Mouse (Mus musculus) megakaryocyte-erythroid progenitor cell, adult 5-6 weeks (primary cell): ENCODE results near the gene 6430550D23Rik. TPM values are rescaled to one million over a fixed set of nuclear protein-coding genes. Genes with fewer than 3 reads are reported as not detected.

Experiments used
- ATAC-seq: replicated peaks from 2 replicates; pipeline ENCODE4 v1.8.0; 2016; ENCODE audit warnings: mild to moderate bottlenecking, inconsistent platforms; ENCODE audit not compliant: severe bottlenecking, poor library complexity, low FRiP score, low TSS enrichment
- total RNA-seq, 2 experiments: library from RNA; stranded (forward) in 1 of 2; stranded (reverse) in 1 of 2; fragments of 200-1000, 215-1000 nt in 1 of 2; fragments of >200 nt in 1 of 2; fragmentation: Nextera tagmentation in 1 of 2; gene quantifications; 2 replicates each; pipeline ENCODE4 v1.2.3; 2014 to 2017

The 6430550D23Rik gene
- 0.37 and 1.3 TPM in 2 replicates for total RNA-seq (2014; fragmentation: Nextera tagmentation)
- 7.0 TPM in 1 of 2 replicates, not detected in the other for total RNA-seq (2017)

DNA sequence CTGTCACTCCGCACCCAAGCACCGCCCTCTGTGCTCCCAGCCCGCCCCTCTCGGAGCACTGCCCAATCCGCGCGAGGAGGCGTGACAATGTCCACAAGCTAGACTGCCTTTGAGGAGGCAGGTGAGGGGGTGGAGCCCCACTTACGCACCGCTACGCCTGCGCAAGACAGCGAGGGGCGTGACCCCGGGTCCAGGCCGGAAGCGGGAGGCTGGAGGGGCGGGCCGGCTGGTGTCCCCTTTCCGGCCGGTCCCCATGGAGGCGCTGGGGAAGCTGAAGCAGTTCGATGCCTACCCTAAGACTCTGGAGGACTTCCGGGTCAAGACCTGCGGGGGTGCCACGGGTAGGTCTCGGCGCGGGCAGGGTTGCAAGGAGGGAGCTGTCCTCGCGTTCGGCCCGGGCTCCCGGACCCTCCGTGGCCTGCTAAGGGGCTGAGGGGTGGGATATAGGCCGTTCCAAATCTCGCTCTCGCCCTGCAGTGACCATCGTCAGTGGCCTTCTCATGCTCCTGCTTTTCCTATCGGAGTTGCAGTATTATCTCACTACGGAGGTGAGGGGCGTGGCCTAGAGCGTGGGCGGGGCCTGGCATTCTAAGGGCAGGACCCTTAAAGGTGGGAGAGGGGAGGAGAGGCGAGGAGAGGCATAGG is at the start of gene 6430550D23Rik, which contains the start of gene Ergic3:
TSS of gene 6430550D23Rik (minus strand) at position 90 of the 645 bp plus-strand sequence.
TSS of gene Ergic3 (plus strand) at position 158 of the 645 bp plus-strand sequence.
- ATAC-seq: peak; percentile 98

DNA sequence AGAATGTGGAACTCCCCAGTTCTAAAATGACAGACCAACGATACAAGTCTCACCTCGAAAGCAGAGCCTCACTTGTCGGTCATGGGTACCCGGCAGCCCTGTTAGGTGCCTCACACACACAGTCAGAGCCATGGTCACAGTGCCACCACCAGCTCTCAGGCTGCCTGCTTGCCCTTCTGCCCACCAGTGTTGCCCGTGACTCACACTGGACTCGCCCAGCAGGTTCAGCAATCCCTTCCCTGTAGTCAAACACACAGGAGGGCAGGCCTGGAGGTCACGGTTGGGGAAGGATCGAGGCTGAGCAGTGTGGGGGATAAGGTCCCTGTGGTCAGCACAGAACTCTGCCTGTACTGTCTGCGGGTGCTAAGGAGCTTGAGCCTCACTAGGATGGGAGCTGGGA is 45.0 kb upstream of the 6430550D23Rik start, which contains the start of gene Fer1l4:
TSS of gene Fer1l4 (minus strand) at position 132 of the 400 bp plus-strand sequence.
- no peak for ATAC-seq

- ATAC-seq: peak; percentile 60
These were observed 40.2 kb upstream of the 6430550D23Rik start for GRCm38 (mm10) chr2:156047929-156048328.

GRCm38 (mm10) chr2:156042903-156043302 is 35.1 kb upstream of the 6430550D23Rik start:
- no peak for ATAC-seq

- no peak for ATAC-seq
These were observed 31.6 kb upstream of the 6430550D23Rik start for GRCm38 (mm10) chr2:156039390-156039789.

DNA sequence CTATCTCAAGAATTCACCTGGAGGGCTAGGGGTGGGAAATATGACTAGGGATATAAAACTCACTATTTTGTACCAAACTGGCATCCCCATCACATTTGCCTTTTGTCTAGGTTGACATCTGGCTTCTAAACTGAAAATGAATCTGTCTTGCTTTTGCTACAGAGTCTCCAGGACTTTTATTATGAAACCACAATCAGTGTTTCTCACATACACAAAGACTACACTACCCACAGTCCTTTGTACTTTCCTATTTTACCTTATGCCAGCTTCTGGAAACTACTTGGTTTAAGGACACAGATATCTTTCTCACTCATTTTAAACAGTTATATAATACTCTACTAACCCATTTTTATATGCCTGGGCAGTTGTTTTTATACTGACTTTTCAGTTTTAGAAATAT is 17.7 kb upstream of the 6430550D23Rik start:
- no peak for ATAC-seq

- 0 out of 2 replicates have a peak, but pooled peaks have one; percentile 24 for ATAC-seq
These were observed 14.0 kb upstream of the 6430550D23Rik start for GRCm38 (mm10) chr2:156021765-156022164.

- peak; percentile 84 for ATAC-seq
These were observed 13.4 kb upstream of the 6430550D23Rik start for GRCm38 (mm10) chr2:156021219-156021618.

GRCm38 (mm10) chr2:156018106-156018505 is 10.3 kb upstream of the 6430550D23Rik start:
- ATAC-seq: no peak

DNA sequence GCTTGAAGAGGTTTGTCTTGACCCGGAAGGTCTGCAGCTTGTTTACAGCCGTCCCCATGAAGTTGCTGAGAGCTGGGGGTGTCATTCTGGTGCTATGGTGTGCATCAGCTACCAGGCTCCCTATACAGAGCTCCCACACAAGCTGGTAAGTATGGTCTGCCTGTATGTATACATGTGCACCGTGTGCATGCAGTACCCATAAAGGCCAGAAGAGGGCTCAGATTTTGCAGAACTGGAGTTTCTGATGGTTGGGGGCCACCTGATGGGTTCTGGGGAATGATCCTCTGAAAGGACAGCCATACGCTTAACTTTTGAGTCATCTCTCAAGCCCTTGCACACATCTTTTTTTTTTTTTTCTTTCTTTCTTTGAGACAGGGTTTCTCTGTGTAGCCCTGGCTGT is 2.4 kb downstream of the 6430550D23Rik start:
- no peak for ATAC-seq

DNA sequence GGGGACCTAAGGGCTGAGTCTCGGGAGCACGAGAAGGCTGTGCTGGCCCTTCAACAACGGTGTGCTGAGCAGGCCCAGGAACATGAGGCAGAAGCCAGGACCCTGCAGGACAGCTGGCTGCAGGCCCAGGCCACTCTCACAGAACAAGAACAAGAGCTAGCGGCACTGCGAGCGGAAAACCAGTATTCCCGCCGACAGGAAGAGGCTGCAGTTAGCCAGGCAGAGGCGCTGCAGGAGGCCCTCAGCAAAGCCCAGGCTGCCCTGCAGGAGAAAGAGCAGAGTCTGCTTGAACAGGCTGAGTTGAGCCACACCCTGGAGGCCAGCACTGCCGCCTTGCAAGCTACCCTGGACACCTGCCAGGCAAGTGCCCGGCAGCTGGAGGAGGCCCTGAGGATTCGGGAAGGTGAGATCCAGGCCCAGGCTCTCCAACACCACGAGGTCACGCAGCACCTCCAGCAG is 15.9 kb downstream of the 6430550D23Rik start:
- ATAC-seq: peak; percentile 42

DNA sequence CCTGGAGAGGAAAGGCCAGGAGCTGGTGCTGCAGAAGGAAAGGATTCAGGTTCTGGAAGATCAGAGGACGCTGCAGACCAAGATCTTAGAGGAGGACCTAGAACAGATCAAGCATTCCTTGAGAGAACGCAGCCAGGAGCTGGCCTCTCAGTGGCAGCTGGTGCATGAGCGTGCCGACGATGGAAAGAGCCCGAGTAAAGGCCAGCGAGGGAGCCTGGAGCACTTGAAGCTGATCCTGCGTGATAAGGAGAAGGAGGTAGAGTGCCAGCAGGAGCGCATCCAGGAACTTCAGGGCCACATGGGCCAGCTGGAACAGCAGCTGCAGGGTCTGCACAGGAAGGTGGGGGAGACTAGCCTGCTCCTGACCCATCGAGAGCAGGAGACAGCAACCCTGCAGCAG is 16.6 kb downstream of the 6430550D23Rik start:
- ATAC-seq: no peak

DNA sequence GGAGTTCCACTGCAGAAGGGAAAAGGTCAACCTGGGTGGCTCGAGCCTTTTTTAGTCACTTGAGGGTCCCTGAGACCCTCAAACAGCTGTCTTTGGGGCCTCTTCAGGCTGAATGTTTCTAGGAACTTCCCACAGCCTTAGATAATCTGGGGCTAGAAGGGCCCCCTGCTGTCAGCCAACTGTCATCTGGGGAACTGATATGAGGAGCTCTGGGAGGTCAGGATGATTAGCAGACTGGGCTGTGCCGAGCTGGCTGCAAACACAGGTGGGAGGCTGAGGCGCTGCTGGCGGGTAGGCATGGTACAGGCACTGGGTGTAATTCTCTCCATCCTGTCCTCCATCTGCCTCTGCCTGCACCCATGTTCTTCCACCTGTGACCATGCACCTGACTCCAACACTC is 18.7 kb downstream of the 6430550D23Rik start:
- peak; percentile 93 for ATAC-seq

DNA sequence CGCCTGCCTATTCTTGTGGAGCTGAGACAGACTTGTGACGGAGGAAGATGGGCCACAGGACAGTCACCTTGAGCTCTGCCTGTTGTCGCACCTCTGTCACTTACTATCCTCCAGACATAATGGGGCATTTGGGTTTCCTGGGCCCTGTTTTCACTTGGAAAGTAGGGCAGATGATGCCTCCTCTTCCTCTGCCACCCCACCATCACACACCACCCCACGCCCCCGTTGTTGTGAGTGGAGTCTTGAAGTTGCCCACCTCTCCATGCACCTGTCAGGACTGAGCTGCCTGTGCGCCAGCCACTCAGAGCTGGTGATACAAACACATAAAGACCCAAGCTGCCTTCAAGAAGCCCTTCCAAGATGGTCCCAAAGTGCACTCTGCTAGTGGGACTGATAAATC is 20.6 kb downstream of the 6430550D23Rik start:
- ATAC-seq: no peak

DNA sequence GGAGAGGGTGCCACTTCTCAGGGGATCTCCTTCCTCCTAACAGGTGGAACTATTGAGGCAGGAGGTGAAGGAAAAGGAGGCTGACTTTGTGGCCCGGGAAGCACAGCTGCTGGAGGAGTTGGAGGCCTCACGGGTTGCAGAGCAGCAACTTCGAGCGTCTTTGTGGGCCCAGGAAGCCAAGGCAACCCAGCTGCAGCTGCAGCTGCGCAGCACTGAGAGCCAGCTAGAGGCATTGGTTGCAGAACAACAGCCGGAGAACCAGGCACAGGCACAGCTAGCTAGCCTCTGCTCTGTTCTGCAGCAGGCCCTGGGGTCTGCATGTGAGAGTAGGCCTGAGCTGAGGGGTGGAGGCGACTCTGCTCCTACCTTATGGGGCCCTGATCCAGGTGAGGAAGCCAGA is 22.0 kb downstream of the 6430550D23Rik start:
- ATAC-seq: no peak

GRCm38 (mm10) chr2:155979328-155979991 is 28.3 kb downstream of the 6430550D23Rik start:
- ATAC-seq: no peak; the same call in 1 of the 2 replicates

DNA sequence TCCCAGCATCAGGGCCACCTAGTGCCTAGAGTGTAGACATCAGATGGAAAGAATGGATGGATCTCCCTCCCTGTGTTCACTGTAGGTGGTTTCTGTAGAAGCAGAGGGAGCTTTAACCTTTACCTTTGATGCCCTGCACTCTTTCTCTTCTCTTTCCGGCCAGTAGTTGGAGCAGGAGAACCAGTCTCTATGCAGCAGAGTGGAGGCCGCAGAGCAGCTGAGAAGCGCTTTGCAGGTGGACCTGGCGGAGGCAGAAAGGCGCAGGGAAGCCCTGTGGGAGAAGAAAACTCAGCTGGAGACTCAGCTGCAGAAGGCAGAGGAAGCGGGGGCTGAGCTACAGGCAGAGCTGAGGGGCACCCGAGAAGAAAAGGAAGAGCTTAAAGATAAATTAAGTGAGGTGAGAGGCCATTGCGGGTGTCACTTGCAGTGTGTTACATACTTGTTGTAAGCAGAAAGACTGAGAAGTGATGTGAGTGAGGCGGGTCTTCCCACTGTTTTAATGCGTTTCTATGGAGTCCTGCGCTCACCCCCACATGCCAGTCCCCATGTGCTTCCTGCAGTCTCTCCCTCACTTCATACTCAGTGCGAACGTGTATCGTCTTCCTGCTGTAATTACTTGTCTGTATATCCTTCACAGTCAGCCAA is 33.6 kb downstream of the 6430550D23Rik start:
- ATAC-seq: no peak

DNA sequence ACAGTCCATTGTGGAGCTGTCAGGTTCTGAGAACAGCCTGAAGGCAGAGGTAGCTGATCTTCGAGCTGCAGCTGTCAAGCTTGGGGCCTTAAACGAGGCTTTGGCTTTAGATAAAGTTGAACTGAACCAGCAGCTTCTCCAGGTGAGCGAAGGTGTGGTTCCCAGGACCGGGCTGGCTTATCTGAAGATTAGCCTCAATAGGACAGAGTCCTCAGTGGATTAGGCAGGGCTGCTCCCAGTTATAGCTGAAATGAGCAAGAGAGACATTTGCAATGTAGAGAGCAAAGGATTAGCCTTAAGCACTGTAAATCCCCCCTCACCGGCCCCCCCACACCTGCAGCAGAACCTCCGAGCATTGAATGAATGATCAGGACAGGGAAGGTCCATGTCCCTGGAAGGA is 34.4 kb downstream of the 6430550D23Rik start:
- ATAC-seq: no peak

GRCm38 (mm10) chr2:155962991-155963390 is 44.8 kb downstream of the 6430550D23Rik start:
- ATAC-seq: 0 out of 2 replicates have a peak, but pooled peaks have one; percentile 40

DNA sequence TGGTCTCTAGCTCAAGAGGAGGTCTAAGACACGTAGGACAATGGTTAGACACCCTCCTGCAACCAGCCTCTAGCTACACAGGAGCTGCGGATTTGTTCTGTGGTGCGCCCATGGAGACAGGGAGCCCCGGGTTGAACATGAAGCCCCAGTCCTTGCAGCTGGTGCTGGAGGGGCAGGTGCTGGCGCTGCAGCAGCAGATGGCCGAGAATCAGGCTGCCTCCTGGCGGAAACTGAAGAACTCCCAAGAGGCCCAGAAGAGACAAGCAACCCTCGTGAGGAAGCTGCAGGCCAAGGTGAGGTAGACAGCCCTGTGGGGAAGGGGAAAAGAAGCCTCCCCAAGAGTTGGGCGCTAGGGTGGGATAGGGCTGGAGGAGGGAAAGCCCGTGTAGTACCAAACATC is 45.9 kb downstream of the 6430550D23Rik start:
- ATAC-seq: no peak
